Mouse (Mus musculus): Measurements from ENCODE around the gene Rbak. TPM values are rescaled to one million over a fixed set of nuclear protein-coding genes. Genes with fewer than 3 reads are reported as not detected.
"Not testable (repeated sequence)": the region's sequence is repeated elsewhere in the genome, so short reads cannot be mapped to it uniquely, and the experiment has no call there.

Rbak gene
- polyA plus RNA-seq, 1 experiment from 2014 or later: 14.4 TPM

DNA sequence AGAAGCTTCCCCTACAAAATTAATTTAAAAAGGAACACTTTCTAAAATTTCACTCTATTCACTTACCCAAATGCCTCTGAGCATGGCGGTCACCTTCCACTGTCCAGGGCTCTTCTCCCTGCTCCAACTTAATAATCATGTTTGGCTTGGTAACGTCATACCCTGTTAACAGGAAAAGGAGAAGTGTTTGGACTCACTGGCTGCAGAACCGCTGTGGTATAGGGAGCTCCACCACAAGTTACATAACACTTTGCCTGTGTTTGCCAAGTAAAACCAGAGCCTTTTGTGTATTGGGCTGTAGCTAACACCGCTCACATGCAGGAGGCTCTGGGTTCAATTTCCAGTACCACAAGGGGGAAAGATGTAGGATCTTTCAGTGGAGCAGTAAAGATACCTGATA is 4.6 kb downstream of the Rbak start:
- peaks cover 79% of the 10 kb centered on the region for H3K36me3 ChIP-seq (replicated peaks)
- no peak for DNase-seq (ENCODE audit: extremely low spot score, low spot score)
- H3K4me3 ChIP-seq: no peak overlapping the region
- H3K4me1 ChIP-seq: peaks cover 15% of the 10 kb centered on the region
- 97% methylated on average over 4 of the region's 4 CpGs for WGBS
- peaks cover 13% of the 10 kb centered on the region; the same call in 1 of the 2 replicates for H3K9me3 ChIP-seq
- no peaks in the 10 kb centered on the region for H3K27me3 ChIP-seq (ENCODE audit: poor library complexity, severe bottlenecking)
- no peak overlapping the region for H3K27ac ChIP-seq

DNA sequence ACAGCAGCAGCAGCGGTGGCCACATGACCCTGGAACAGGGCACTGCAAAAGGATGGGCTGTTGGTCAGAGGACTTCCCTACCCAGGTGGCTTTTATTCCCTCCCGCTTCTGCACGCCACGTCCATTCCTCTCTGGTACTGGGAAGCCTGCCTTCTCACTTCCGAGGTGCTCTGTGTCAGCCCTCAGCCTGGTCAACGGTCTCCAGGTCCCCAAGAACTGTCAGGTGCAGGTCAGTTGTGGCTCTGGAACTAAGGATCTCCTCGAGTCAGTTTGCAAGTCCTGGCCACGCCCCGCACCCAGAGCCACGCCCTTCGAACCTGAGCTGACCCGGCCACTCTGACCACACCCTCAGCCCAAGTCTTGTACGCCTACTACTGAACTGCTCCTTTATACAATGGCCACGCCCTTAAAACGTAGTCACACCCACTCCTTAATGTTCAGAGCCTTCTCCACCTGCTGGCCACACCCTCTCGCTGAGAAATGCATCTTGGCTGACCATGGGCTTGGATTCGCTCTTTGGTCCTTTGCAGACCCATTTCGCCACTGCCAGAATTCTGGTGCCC is 15.0 kb downstream of the Rbak start:
- H3K27ac ChIP-seq: no peak overlapping the region
- H3K9me3 ChIP-seq: 0 out of 2 replicates have a peak, but pooled peaks cover 3% of the 10 kb centered on the region
- no peak for DNase-seq (ENCODE audit: extremely low spot score, low spot score)
- no peaks in the 10 kb centered on the region for H3K36me3 ChIP-seq (replicated peaks)
- H3K4me3 ChIP-seq: no peak overlapping the region; the same call in 1 of the 2 replicates
- H3K4me1 ChIP-seq: peaks cover 12% of the 10 kb centered on the region
- H3K27me3 ChIP-seq (ENCODE audit: poor library complexity, severe bottlenecking): peaks cover 7% of the 10 kb centered on the region; the same call in 1 of the 2 replicates
- 17% methylated on average over 18 of the region's 18 CpGs for WGBS

DNA sequence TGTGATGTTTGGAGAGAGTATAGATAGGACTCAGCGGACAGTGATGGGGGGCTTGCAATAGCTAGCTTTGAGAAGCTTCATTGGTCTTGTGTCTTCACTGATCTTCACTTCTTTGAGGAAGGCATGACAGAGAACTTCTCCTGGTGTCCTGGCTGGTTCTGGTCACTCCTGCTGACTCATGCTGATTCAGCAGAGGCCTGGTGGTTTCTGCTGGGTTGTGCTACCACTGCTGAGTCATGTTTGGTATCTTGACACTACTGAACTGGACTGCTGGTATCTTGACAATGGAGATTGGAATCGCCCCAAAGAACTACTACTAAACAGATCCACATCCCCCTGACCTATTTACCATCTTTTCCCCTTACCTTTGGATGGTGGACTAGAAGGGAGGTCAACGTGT is 25.0 kb downstream of the Rbak start:
- peaks cover 50% of the 10 kb centered on the region for H3K27me3 ChIP-seq (ENCODE audit: poor library complexity, severe bottlenecking)

DNA sequence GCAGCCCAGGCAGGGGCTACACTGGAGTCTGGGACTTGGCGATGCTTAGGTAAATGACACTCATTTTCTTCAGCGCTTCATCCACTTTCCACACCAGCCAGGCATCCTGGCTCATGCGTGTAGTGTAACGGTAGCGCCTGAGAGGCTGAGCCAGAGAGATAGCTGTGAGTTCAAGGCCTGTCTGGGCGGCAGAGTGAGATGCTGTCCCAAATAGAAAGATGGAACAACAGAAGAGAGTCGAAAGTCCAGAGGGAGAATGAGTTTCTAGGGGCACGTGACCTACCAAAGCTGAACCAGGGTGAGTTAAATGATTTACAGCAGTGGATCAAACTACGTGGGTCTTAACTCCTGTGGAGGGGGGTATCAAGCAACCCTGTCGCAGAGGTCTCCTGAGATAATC is 26.8 kb downstream of the Rbak start:
- no peak overlapping the region for H3K27ac ChIP-seq
- DNase-seq (ENCODE audit: extremely low spot score, low spot score): no peak
- no peak overlapping the region for H3K4me3 ChIP-seq
- 0 out of 2 replicates have a peak, but pooled peaks cover 5% of the 10 kb centered on the region for H3K4me1 ChIP-seq
- H3K36me3 ChIP-seq (replicated peaks): no peaks in the 10 kb centered on the region
- H3K9me3 ChIP-seq: peaks cover 28% of the 10 kb centered on the region
- 93% methylated on average over 10 of the region's 10 CpGs for WGBS
- H3K27me3 ChIP-seq (ENCODE audit: poor library complexity, severe bottlenecking): peaks cover 35% of the 10 kb centered on the region

More for the DNA sequence above, 25.0 kb downstream of the Rbak start:
- Histone ChIP-seq H3K36me3 (replicated peaks) (no peaks in the 10 kb centered on the region), H3K4me1 (0 out of 2 replicates have a peak, but pooled peaks cover 5% of the 10 kb centered on the region), H3K4me3 (no peak overlapping the region), H3K27ac (no peak overlapping the region), H3K9me3 (peaks cover 16% of the 10 kb centered on the region)
- no peak for DNase-seq (ENCODE audit: extremely low spot score, low spot score)
- WGBS: 86% methylated on average over 3 of the region's 3 CpGs

DNA sequence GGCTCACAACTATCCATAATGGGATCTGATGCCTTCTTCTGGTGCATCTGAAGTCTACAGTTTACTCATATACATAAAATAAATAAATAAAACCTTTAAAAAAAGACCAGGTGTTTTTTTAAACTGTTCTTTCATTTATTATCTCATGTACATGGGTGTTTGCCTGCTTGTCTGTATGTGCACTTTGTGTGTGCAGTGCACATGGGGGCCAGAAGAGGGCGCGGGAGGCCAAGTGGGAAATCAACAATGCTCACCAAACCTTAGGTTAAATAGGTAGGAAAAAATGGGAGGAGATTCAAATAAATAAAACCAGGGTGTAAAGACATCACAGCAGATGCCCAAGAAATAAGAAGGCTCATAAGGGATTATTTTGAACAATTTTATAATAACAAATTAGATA is 30.5 kb downstream of the Rbak start:
- no peak for DNase-seq (ENCODE audit: extremely low spot score, low spot score)
- Histone ChIP-seq H3K27ac (no peak overlapping the region), H3K4me3 (no peak overlapping the region), H3K9me3 (peaks cover 28% of the 10 kb centered on the region), H3K4me1 (no peaks in the 10 kb centered on the region), H3K27me3 (ENCODE audit: poor library complexity, severe bottlenecking) (no peaks in the 10 kb centered on the region), H3K36me3 (replicated peaks) (no peaks in the 10 kb centered on the region)
- WGBS: 76% methylated on average over 2 of the region's 2 CpGs

DNA sequence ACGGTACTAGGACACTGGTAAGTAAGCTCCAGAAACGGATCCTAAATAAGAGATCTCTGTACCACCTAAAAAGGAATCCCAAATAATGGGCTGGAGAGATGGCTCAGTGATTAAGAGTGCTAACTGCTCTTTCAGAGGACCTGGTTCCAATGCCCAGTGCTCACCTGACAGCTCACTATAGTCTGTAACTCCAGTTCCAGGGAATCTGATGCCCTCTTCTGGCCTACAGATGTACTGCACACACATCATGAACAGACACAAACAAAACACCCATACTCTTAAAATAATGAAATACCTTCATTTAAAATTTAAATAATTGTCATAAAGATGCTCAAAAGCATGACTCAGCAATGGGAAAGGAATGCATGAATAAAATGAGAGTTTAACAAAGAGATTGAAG is 31.0 kb downstream of the Rbak start:
- DNase-seq (ENCODE audit: extremely low spot score, low spot score): no peak
- WGBS: 89% methylated on average over 2 of the region's 2 CpGs
- Histone ChIP-seq H3K36me3 (replicated peaks) (no peaks in the 10 kb centered on the region), H3K4me3 (no peak overlapping the region), H3K27me3 (ENCODE audit: poor library complexity, severe bottlenecking) (no peaks in the 10 kb centered on the region), H3K27ac (no peak overlapping the region), H3K4me1 (no peaks in the 10 kb centered on the region), H3K9me3 (peaks cover 28% of the 10 kb centered on the region)

DNA sequence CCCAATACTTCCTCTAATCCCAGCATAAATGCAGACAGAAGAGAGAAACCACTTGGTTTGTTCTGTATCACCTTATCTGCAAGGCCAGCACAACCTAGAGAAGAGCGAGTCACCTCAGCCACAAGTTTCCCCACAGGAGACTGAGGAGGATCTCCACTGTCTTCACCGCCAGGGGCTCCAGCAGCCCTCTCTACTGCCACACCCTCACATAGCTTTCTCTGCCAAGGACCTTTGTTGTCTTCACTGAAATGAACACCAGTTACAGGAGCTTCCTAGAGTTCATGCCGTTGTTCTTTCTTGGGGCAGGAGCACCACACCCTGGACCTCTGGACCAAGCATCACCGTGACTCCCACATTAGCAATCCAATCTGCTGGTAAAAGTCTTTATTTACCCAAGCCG is 31.9 kb downstream of the Rbak start:
- Histone ChIP-seq H3K9me3 (peaks cover 28% of the 10 kb centered on the region), H3K4me1 (no peaks in the 10 kb centered on the region), H3K36me3 (replicated peaks) (no peaks in the 10 kb centered on the region), H3K27ac (no peak overlapping the region), H3K4me3 (no peak overlapping the region), H3K27me3 (ENCODE audit: poor library complexity, severe bottlenecking) (no peaks in the 10 kb centered on the region)
- 90% methylated on average over 5 of the region's 5 CpGs for WGBS
- DNase-seq (ENCODE audit: extremely low spot score, low spot score): no peak

DNA sequence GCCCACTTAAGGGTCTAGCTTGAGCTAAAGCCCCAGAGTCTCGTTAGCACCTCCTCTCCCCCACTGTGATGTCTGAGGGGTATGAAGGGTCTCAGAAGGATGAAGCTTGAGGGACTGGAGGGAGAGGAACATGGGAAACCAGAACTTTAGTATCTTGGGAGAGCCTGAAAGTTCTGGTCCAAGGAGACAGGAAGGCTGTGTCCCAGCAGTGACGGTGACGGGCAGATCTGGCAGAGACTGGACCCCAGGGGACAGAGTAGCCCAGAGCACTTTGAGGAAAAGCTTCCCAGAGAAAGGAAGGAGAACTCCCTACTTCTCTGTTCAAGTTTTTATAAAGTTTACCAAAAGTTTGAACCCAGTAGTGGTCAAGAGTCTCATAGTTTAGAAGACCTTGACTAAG is 33.1 kb downstream of the Rbak start, which contains the start of gene Olfr718-ps1:
Gene Olfr718-ps1 (minus strand): TSS at position 101 of the 400 bp plus-strand sequence.
- WGBS: 76% methylated on average over 3 of the region's 3 CpGs
- peaks cover 28% of the 10 kb centered on the region for H3K9me3 ChIP-seq
- H3K36me3 ChIP-seq (replicated peaks): no peaks in the 10 kb centered on the region
- no peaks in the 10 kb centered on the region for H3K27me3 ChIP-seq (ENCODE audit: poor library complexity, severe bottlenecking)
- H3K4me1 ChIP-seq: no peaks in the 10 kb centered on the region
- no peak within 1 kb of the TSS for H3K4me3 ChIP-seq
- no peak within 1 kb of the TSS for H3K27ac ChIP-seq
- DNase-seq (ENCODE audit: extremely low spot score, low spot score): no peak

DNA sequence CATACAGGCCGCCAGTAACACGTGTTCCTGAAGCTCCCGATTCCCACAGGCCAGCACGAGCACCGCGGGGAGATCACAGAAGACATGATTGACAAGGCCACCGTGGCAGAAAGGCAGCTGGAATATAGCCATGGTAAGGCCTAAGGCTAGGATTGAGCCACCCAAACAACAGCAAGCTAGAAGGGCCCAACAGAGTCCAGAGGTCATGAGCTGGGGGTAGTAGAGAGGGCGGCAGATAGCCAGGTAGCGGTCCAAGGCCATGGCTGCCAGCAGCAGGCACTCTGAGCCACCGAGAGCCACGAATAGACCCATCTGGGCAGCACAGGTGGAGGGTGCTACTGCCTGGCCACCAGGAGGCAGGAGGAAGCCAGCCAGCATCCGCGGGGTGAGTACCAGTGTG is 43.0 kb downstream of the Rbak start:
- Histone ChIP-seq H3K27ac (no peak overlapping the region), H3K27me3 (ENCODE audit: poor library complexity, severe bottlenecking) (no peaks in the 10 kb centered on the region), H3K4me3 (no peak overlapping the region), H3K36me3 (replicated peaks) (no peaks in the 10 kb centered on the region), H3K9me3 (no peaks in the 10 kb centered on the region), H3K4me1 (no peaks in the 10 kb centered on the region)
- WGBS: 88% methylated on average over 13 of the region's 13 CpGs
- DNase-seq (ENCODE audit: extremely low spot score, low spot score): no peak

DNA sequence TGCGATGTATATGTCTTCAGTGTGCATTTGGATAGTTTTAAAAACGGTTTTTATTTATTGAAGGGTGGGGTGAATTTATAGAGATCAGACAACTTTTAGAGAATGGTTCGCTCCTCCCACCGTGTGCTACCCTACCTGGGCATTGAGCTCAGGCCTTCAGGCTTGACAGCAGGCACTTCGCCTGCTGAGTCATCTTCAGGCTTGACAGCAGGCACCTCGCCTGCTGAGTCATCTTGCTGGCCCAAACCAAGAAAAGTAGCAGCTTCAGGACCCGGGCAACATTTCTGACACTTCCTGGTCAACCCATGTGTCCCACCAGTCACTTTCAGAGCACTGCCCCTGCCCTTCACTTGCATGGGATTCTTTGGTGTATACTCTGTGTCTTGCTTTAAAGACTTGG is 45.5 kb downstream of the Rbak start:
- no peak for DNase-seq (ENCODE audit: extremely low spot score, low spot score)
- H3K27ac ChIP-seq: no peak overlapping the region

DNA sequence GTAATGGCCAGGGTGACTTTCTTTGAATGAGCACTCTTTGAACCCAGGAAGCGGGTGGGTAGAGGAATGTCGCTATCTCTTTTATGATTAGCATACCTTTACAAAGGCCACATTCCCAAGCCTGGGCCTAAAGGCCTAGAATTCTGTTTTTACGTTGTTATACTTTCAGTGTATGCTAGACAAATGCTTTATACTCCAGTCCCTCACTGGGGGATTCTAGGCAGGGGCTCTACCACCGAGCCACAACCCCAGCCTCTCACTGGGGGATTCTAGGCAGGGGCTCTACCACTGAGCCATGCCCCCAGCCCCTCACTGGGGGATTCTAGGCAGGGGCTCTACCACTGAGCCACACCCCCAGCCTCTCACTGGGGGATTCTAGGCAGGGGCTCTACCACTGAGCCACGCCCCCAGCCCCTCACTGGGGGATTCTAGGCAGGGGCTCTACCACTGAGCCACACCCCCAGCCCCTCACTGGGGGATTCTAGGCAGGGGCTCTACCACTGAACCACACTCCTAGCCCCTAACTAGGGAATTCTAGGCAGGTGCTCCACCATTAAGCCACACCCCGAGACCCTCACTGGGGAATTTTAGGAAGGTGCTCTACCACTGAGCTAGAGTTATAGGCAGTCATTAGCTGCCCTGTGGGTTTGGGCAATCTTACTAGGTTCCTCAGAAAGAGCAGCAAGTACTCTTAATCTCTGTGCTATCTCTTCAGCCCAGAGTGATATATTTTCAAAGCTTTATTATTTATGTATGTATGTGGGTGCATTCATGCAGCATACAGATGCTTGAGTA is 46.2 kb downstream of the Rbak start:
- not testable (repeated sequence) for H3K36me3 ChIP-seq (replicated peaks); DNase-seq (ENCODE audit: extremely low spot score, low spot score); H3K27me3 ChIP-seq (ENCODE audit: poor library complexity, severe bottlenecking); H3K9me3 ChIP-seq; H3K4me1 ChIP-seq; H3K4me3 ChIP-seq; H3K27ac ChIP-seq
- 84% methylated on average over 5 of the region's 6 CpGs for WGBS

More for the DNA sequence above, 45.5 kb downstream of the Rbak start:
- no peaks in the 10 kb centered on the region; the same call in 1 of the 2 replicates for H3K9me3 ChIP-seq
- H3K36me3 ChIP-seq (replicated peaks): no peaks in the 10 kb centered on the region
- WGBS: 90% methylated on average over 7 of the region's 7 CpGs
- H3K27me3 ChIP-seq (ENCODE audit: poor library complexity, severe bottlenecking): no peaks in the 10 kb centered on the region
- no peak overlapping the region for H3K4me3 ChIP-seq
- H3K4me1 ChIP-seq: no peaks in the 10 kb centered on the region

DNA sequence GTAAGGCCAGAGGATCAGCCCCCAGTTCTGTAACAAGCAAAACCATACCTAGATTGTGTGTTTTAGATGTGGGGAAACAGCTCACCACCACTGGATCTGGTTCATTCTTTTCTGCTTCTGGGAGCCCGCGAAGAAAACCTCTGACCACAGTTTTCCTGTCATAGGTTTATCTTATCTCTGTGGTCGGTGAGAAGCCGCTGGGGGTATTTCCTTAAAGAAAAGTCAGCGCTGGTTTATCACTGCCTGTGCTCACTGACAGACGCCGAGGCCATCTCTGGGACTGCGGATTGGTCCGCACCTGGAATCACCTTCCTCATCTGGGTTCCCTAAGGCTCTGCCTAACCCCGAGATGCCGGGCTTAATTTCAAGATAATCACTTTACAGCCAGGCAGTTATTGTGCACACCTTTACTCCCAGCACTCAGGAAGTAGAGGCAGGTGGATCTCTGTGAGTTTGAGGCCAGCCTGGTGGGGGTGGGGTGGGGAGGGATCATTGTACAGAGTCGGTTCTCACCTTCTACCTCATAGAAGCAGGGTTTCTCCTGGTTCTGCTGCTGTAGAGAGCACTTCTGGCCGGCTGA is 47.5 kb downstream of the Rbak start:
- Histone ChIP-seq H3K4me3 (no peak overlapping the region), H3K27me3 (ENCODE audit: poor library complexity, severe bottlenecking) (no peaks in the 10 kb centered on the region), H3K36me3 (replicated peaks) (no peaks in the 10 kb centered on the region), H3K4me1 (no peaks in the 10 kb centered on the region), H3K27ac (no peak overlapping the region), H3K9me3 (peaks cover 8% of the 10 kb centered on the region; the same call in 1 of the 2 replicates)
- DNase-seq (ENCODE audit: extremely low spot score, low spot score): no peak
- 81% methylated on average over 13 of the region's 13 CpGs for WGBS

DNA sequence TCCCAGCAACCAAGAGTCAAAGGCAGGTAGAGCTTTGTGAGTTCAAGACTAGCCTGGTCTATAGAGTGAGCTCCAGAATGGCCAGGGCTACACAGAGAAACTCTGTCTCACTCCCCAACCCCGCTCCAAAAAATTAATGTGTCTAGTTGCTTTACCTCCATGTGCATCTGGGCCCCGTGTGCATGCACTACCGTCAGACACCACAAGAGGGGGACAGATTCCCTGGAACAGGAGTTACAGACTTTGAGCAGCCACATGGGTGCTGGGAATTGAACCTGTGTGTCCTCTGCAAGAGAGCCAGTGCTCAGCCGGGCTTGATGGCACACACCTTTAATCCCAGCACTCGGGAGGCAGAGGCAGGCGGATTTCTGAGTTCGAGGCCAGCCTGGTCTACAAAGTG is 50.2 kb downstream of the Rbak start:
- Histone ChIP-seq H3K27me3 (ENCODE audit: poor library complexity, severe bottlenecking) (no peaks in the 10 kb centered on the region), H3K4me3 (no peak overlapping the region), H3K4me1 (peaks cover 6% of the 10 kb centered on the region), H3K36me3 (replicated peaks) (no peaks in the 10 kb centered on the region), H3K27ac (no peak overlapping the region), H3K9me3 (peaks cover 8% of the 10 kb centered on the region; the same call in 1 of the 2 replicates)
- DNase-seq (ENCODE audit: extremely low spot score, low spot score): no peak
- WGBS: 86% methylated on average over 7 of the region's 7 CpGs
